Mouse (Mus musculus) cortical plate, adult 2 months (tissue): ENCODE results near the gene Cd47.

Source experiments
- CTCF ChIP-seq: fragments of 200-500 bp; IDR thresholded peaks from 2 replicates; pipeline ENCODE4 v1.5.1; 2011; ENCODE audit warnings: mild to moderate bottlenecking, control low read depth, low read length; ENCODE audit not compliant: insufficient read depth; ENCODE audit errors: extremely low read depth
- POLR2A ChIP-seq: fragments of 200-500 bp; IDR thresholded peaks from 2 replicates; pipeline ENCODE4 v1.6.1; 2011; ENCODE audit warnings: mild to moderate bottlenecking, low read length, control low read depth; ENCODE audit not compliant: insufficient read depth; ENCODE audit errors: extremely low read depth

GRCm38 (mm10) chr16:49812821-49813616 lies 12.7 kb downstream of the Cd47 start:
- TF ChIP-seq POLR2A: no peak
- no peak for TF ChIP-seq CTCF
